Mouse (Mus musculus) forebrain, postnatal 0 days (tissue): Measurements from ENCODE around the gene Grb10. TPM values are rescaled to one million over a fixed set of nuclear protein-coding genes. Genes with fewer than 3 reads are reported as not detected.

Experiments
- ATAC-seq: fragments of 200-750 bp; cut with Nextera tagmentation; 2 replicates; pipeline ENCODE4 v1.8.0; 2017; ENCODE audit warnings: mild to moderate bottlenecking, moderate library complexity
- DNase-seq: peaks from one replicate; pipeline ENCODE4 v3.0.0-alpha.2; 2015
- H3K27ac ChIP-seq: fragments of 300-500 bp; sonication (generic); 2 replicates; pipeline ENCODE4 v1.5.1; 2014; ENCODE audit warnings: low read depth, mild to moderate bottlenecking, antibody characterized with exemption, low read length, moderate library complexity, mixed read lengths
- H3K27me3 ChIP-seq: fragments of 300-500 bp; sonication (generic); 2 replicates; pipeline ENCODE4 v1.6.1; 2014; ENCODE audit warnings: mild to moderate bottlenecking, low read length, mixed read lengths; ENCODE audit not compliant: insufficient read depth
- H3K36me3 ChIP-seq: fragments of 300-500 bp; sonication (generic); 2 replicates; pipeline ENCODE4 v1.6.1; 2014; ENCODE audit warnings: mild to moderate bottlenecking, moderate library complexity; ENCODE audit not compliant: insufficient read depth
- H3K4me1 ChIP-seq: fragments of 300-500 bp; sonication (generic); 2 replicates; pipeline ENCODE4 v1.6.1; 2014; ENCODE audit warnings: antibody characterized with exemption; ENCODE audit not compliant: insufficient read depth
- H3K4me2 ChIP-seq: fragments of 300-500 bp; sonication (generic); 2 replicates; pipeline ENCODE4 v1.6.1; 2014; ENCODE audit warnings: low read depth, mild to moderate bottlenecking, moderate library complexity
- H3K4me3 ChIP-seq: fragments of 300-500 bp; sonication (generic); 2 replicates; pipeline ENCODE4 v1.5.1; 2014; ENCODE audit warnings: low read depth, low read length, mixed read lengths
- H3K9ac ChIP-seq: fragments of 300-500 bp; sonication (generic); 2 replicates; pipeline ENCODE4 v1.6.1; 2014; ENCODE audit warnings: mild to moderate bottlenecking
- H3K9me3 ChIP-seq: fragments of 300-500 bp; sonication (generic); 2 replicates; pipeline ENCODE4 v1.6.1; 2016; ENCODE audit warnings: low read length
- CTCF ChIP-seq: sonication (generic); IDR thresholded peaks from 2 replicates; pipeline ENCODE4 v1.5.1; 2016; ENCODE audit warnings: antibody characterized with exemption, control low read depth, low read depth
- WGBS: fragments of 180-500 bp; shearing (Covaris S2); extraction: QIAGEN DNeasy Blood & Tissue Kit; methylation state at CpG from one replicate; pipeline ENCODE4 v1.1.7; 2014; 5-methylcytosine and 5-hydroxymethylcytosine counted together
- polyA plus RNA-seq: library from polyadenylated mRNA; unstranded; fragments of >200 nt; fragmentation: Nextera tagmentation; extraction: Ambion mirVana; gene quantifications from 2 replicates; pipeline ENCODE4 v1.2.1, GENCODE M21; 2015
- total RNA-seq: library from RNA; depleted of rRNA; stranded (reverse); fragments of >200 nt; gene quantifications from 2 replicates; pipeline ENCODE4 v1.2.3, GENCODE M21; 2014

Gene Grb10
- total and polyA plus RNA-seq, 2 experiments from 2014 or later, result 32.7 to 80.3 TPM

- H3K4me3 ChIP-seq, result no peak overlapping the region
- no peak for ATAC-seq
- no peaks in the 10 kb centered on the region for H3K4me1 ChIP-seq
- H3K9ac ChIP-seq, result no peak overlapping the region
- no peak for TF ChIP-seq CTCF
- H3K27me3 ChIP-seq, result no peaks in the 10 kb centered on the region
- H3K4me2 ChIP-seq, result no peak overlapping the region
- H3K36me3 ChIP-seq, result no peaks in the 10 kb centered on the region
- H3K9me3 ChIP-seq, result no peaks in the 10 kb centered on the region
- no peak overlapping the region for H3K27ac ChIP-seq
- WGBS, result 53% methylated on average over 9 of the region's 9 CpGs
- no peak for DNase-seq
These were observed 90.0 kb downstream of the Grb10 start for GRCm38 (mm10) chr11:11948321-11948987.

DNA sequence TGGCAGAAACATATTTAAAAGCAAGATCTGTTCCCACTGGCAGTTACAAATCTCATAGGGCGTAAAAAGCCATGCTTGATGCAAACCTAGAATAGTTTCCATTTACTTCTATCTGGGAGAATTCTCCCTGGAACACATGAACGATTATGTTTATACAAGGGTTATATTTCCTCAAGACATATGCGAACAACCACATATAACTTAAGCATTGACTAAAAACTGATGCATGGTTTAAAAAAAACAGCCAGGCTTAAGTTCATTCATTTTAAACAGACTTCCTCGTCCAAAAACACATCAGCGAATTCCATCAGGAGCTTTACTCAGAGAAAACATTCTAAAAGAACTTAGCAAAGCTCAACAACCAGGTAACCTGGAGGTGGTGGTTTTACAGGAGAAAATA, 90.6 kb downstream of the Grb10 start:
- WGBS, result 71% methylated on average over 5 of the region's 5 CpGs
- H3K4me1 ChIP-seq, result no peaks in the 10 kb centered on the region
- H3K4me2 ChIP-seq, result no peak overlapping the region
- no peak overlapping the region for H3K9ac ChIP-seq
- H3K9me3 ChIP-seq, result no peaks in the 10 kb centered on the region
- H3K4me3 ChIP-seq, result no peak overlapping the region
- TF ChIP-seq CTCF, result no peak
- H3K27me3 ChIP-seq, result no peaks in the 10 kb centered on the region
- no peak for DNase-seq
- 0 out of 2 replicates have a peak, but pooled peaks have one; percentile 16 for ATAC-seq
- no peak overlapping the region for H3K27ac ChIP-seq
- no peaks in the 10 kb centered on the region for H3K36me3 ChIP-seq

GRCm38 (mm10) chr11:11945766-11946165, 92.7 kb downstream of the Grb10 start:
- H3K4me1 ChIP-seq, result no peaks in the 10 kb centered on the region
- no peak for DNase-seq
- no peaks in the 10 kb centered on the region for H3K27me3 ChIP-seq
- WGBS, result 93% methylated on average over 4 of the region's 4 CpGs
- H3K4me3 ChIP-seq, result no peak overlapping the region
- no peak for TF ChIP-seq CTCF
- H3K27ac ChIP-seq, result no peak overlapping the region
- H3K9ac ChIP-seq, result no peak overlapping the region
- no peaks in the 10 kb centered on the region for H3K9me3 ChIP-seq
- H3K4me2 ChIP-seq, result no peak overlapping the region
- no peak for ATAC-seq
- no peaks in the 10 kb centered on the region for H3K36me3 ChIP-seq

- WGBS, result 96% methylated on average over 4 of the region's 4 CpGs
- no peak for ATAC-seq
These were observed 93.7 kb downstream of the Grb10 start for GRCm38 (mm10) chr11:11944814-11945213.

GRCm38 (mm10) chr11:11944082-11944349, 94.5 kb downstream of the Grb10 start:
- no peaks in the 10 kb centered on the region for H3K4me1 ChIP-seq
- no peak for TF ChIP-seq CTCF
- H3K27me3 ChIP-seq, result no peaks in the 10 kb centered on the region
- no peak overlapping the region for H3K4me3 ChIP-seq
- H3K27ac ChIP-seq, result no peak overlapping the region
- H3K4me2 ChIP-seq, result no peak overlapping the region
- no peaks in the 10 kb centered on the region for H3K9me3 ChIP-seq
- no peaks in the 10 kb centered on the region for H3K36me3 ChIP-seq
- ATAC-seq (no peak), DNase-seq (no peak)
- no peak overlapping the region for H3K9ac ChIP-seq

More at GRCm38 (mm10) chr11:11944814-11945213, 93.7 kb downstream of the Grb10 start:
- H3K9me3 ChIP-seq, result no peaks in the 10 kb centered on the region
- no peaks in the 10 kb centered on the region for H3K36me3 ChIP-seq
- no peaks in the 10 kb centered on the region for H3K4me1 ChIP-seq
- no peak for TF ChIP-seq CTCF
- no peak overlapping the region for H3K27ac ChIP-seq
- no peaks in the 10 kb centered on the region for H3K27me3 ChIP-seq
- no peak overlapping the region for H3K4me2 ChIP-seq
- no peak overlapping the region for H3K4me3 ChIP-seq
- no peak overlapping the region for H3K9ac ChIP-seq
- no peak for DNase-seq

GRCm38 (mm10) chr11:11943240-11944081, 95.0 kb downstream of the Grb10 start:
- ATAC-seq (no peak), DNase-seq (no peak)
- Histone ChIP-seq H3K4me3 (no peak overlapping the region), H3K27ac (no peak overlapping the region), H3K27me3 (no peaks in the 10 kb centered on the region), H3K9me3 (no peaks in the 10 kb centered on the region), H3K36me3 (no peaks in the 10 kb centered on the region), H3K9ac (no peak overlapping the region), H3K4me1 (no peaks in the 10 kb centered on the region), H3K4me2 (no peak overlapping the region)
- TF ChIP-seq CTCF, result no peak
- 81% methylated on average over 13 of the region's 13 CpGs for WGBS
